Mouse (Mus musculus) cortical plate, adult 2 months (tissue): ENCODE data around the gene B3gat2.

Source experiments
- CTCF ChIP-seq: fragments of 200-500 bp; IDR thresholded peaks from 2 replicates; pipeline ENCODE4 v1.5.1; 2011; ENCODE audit warnings: mild to moderate bottlenecking, control low read depth, low read length; ENCODE audit not compliant: insufficient read depth; ENCODE audit errors: extremely low read depth
- POLR2A ChIP-seq: fragments of 200-500 bp; IDR thresholded peaks from 2 replicates; pipeline ENCODE4 v1.6.1; 2011; ENCODE audit warnings: mild to moderate bottlenecking, low read length, control low read depth; ENCODE audit not compliant: insufficient read depth; ENCODE audit errors: extremely low read depth

- TF ChIP-seq CTCF (no peak), POLR2A (no peak)
These were observed 36.8 kb downstream of the B3gat2 start for GRCm38 (mm10) chr1:23798306-23798705.
